Mouse (Mus musculus) ES-Bruce4 (cell line): ENCODE measurements around the gene Col4a2. TPM values are rescaled to one million over a fixed set of nuclear protein-coding genes. Genes with fewer than 3 reads are reported as not detected.

Experiments used
- H3K27ac ChIP-seq: 2 replicates; pipeline ENCODE4 v1.5.1; 2012; ENCODE audit warnings: low read length, inconsistent platforms; ENCODE audit not compliant: insufficient read depth
- H3K27me3 ChIP-seq: 2 replicates; pipeline ENCODE4 v1.6.1; 2012; ENCODE audit warnings: mild to moderate bottlenecking, low read length, inconsistent platforms; ENCODE audit not compliant: control insufficient read depth, poor library complexity, insufficient read depth, severe bottlenecking
- H3K36me3 ChIP-seq: 2 replicates; pipeline ENCODE4 v1.6.1; 2012; ENCODE audit warnings: inconsistent platforms, mild to moderate bottlenecking, low read length, moderate library complexity; ENCODE audit not compliant: control insufficient read depth, poor library complexity, insufficient read depth, severe bottlenecking
- H3K4me1 ChIP-seq: one replicate; pipeline ENCODE4 v1.8.1; 2011; ENCODE audit warnings: low read length; ENCODE audit not compliant: control insufficient read depth, insufficient read depth
- H3K4me3 ChIP-seq: 2 replicates; pipeline ENCODE4 v1.5.1; 2011; ENCODE audit warnings: low read depth, mild to moderate bottlenecking, low read length
- H3K9ac ChIP-seq: 2 replicates; pipeline ENCODE4 v1.6.1; 2012; ENCODE audit warnings: low read depth, mild to moderate bottlenecking, inconsistent platforms; ENCODE audit not compliant: poor library complexity, severe bottlenecking
- H3K9me3 ChIP-seq: replicated peaks from 2 replicates; pipeline ENCODE4 v1.6.1; 2012; ENCODE audit warnings: mild to moderate bottlenecking, low read length, inconsistent platforms; ENCODE audit not compliant: control insufficient read depth, poor library complexity, insufficient read depth, severe bottlenecking
- CTCF ChIP-seq: IDR thresholded peaks from one replicate; pipeline ENCODE4 v1.8.1; 2011; ENCODE audit warnings: low read depth, low read length
- EP300 ChIP-seq: IDR thresholded peaks from 2 replicates; pipeline ENCODE4 v1.6.1; 2011; ENCODE audit warnings: low read depth, low read length; ENCODE audit not compliant: insufficient read depth
- POLR2A ChIP-seq: IDR thresholded peaks from one replicate; pipeline ENCODE4 v1.8.1; 2011; ENCODE audit warnings: low read length; ENCODE audit not compliant: insufficient read depth
- polyA plus RNA-seq: library from polyadenylated mRNA; stranded (reverse); fragments of >200 nt; gene quantifications from 2 replicates; pipeline ENCODE4 v1.2.4, GENCODE M21; 2011; ENCODE audit warnings: low read depth; ENCODE audit not compliant: missing spikeins, insufficient read depth, insufficient read length

Gene Col4a2
- polyA plus RNA-seq, 1 experiment, result 30.3 TPM

DNA sequence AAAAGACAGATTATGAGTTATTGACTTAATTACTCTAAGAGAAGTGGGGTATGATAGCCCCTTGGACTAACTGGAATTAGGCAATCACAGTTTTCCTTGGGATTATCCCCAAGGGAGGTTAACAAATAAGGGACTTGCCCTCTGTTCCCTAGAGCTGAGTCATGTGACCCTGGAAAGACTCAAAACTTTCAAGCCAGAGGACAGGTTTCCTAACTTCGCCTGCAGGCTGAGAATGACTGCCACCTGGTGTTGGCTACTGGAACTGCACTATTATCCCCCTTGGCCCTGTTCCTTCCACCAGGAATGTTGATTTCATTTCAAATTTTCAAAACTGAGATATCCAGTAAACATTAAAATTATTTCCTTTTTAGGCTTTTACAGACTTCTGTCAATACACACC, 80.1 kb downstream of the Col4a2 start:
- Histone ChIP-seq H3K4me3 (no peak overlapping the region), H3K27ac (no peak overlapping the region), H3K9me3 (peaks cover 3% of the 10 kb centered on the region; the same call in 1 of the 2 replicates), H3K36me3 (no peaks in the 10 kb centered on the region), H3K27me3 (no peaks in the 10 kb centered on the region), H3K4me1 (no peaks in the 10 kb centered on the region), H3K9ac (no peak overlapping the region)
- peak; percentile 74 for TF ChIP-seq CTCF
- TF ChIP-seq POLR2A, result no peak

- no peak overlapping the region for H3K9ac ChIP-seq
- no peaks in the 10 kb centered on the region for H3K36me3 ChIP-seq
- no peak overlapping the region for H3K27ac ChIP-seq
- H3K4me1 ChIP-seq, result no peaks in the 10 kb centered on the region
- no peak overlapping the region for H3K4me3 ChIP-seq
- H3K9me3 ChIP-seq, result peaks cover 3% of the 10 kb centered on the region; the same call in 1 of the 2 replicates
- no peaks in the 10 kb centered on the region for H3K27me3 ChIP-seq
- TF ChIP-seq CTCF (no peak), EP300 (no peak), POLR2A (no peak)
These were observed 80.6 kb downstream of the Col4a2 start for GRCm38 (mm10) chr8:11393161-11393560.

DNA sequence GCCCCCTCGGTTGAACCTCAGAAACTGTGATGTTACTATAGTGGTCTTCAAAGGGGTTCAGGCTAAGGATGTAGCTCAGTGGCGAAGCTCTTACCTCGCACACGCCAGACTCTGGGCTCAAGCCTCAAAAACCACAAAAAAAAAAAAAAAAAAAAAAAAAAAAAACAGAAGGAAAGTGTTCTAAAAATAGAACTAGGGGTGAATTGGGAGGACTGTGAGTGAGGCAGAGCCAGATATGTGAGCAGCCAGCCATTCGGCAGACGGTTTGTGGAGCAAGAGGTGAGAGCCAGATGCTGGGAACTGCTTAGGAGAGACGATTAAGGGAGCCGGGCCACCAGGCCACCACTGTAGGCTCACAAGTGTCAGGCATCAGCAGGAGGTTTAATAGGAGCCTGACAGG, 81.0 kb downstream of the Col4a2 start:
- TF ChIP-seq CTCF (no peak), POLR2A (no peak)
- no peaks in the 10 kb centered on the region for H3K4me1 ChIP-seq
- no peak overlapping the region for H3K4me3 ChIP-seq
- H3K27me3 ChIP-seq, result no peaks in the 10 kb centered on the region
- no peak overlapping the region for H3K27ac ChIP-seq
- H3K36me3 ChIP-seq, result no peaks in the 10 kb centered on the region
- H3K9me3 ChIP-seq, result peaks cover 3% of the 10 kb centered on the region; the same call in 1 of the 2 replicates
- H3K9ac ChIP-seq, result no peak overlapping the region

GRCm38 (mm10) chr8:11394773-11395172, 82.2 kb downstream of the Col4a2 start:
- no peak for TF ChIP-seq CTCF
- no peak for TF ChIP-seq EP300
- TF ChIP-seq POLR2A, result no peak

GRCm38 (mm10) chr8:11395601-11396000, 83.0 kb downstream of the Col4a2 start:
- no peak overlapping the region for H3K27ac ChIP-seq
- H3K9ac ChIP-seq, result no peak overlapping the region

More at GRCm38 (mm10) chr8:11394773-11395172, 82.2 kb downstream of the Col4a2 start:
- H3K4me3 ChIP-seq, result no peak overlapping the region
- no peak overlapping the region for H3K27ac ChIP-seq
- H3K9ac ChIP-seq, result no peak overlapping the region
- no peaks in the 10 kb centered on the region for H3K36me3 ChIP-seq
- H3K27me3 ChIP-seq, result no peaks in the 10 kb centered on the region
- H3K4me1 ChIP-seq, result no peaks in the 10 kb centered on the region
- peaks cover 6% of the 10 kb centered on the region; the same call in 1 of the 2 replicates for H3K9me3 ChIP-seq

GRCm38 (mm10) chr8:11396111-11396510, 83.5 kb downstream of the Col4a2 start:
- TF ChIP-seq EP300, result no peak
- TF ChIP-seq CTCF, result no peak
- TF ChIP-seq POLR2A, result no peak
- no peak overlapping the region for H3K27ac ChIP-seq
- no peak overlapping the region for H3K9ac ChIP-seq
- H3K9me3 ChIP-seq, result peaks cover 6% of the 10 kb centered on the region; the same call in 1 of the 2 replicates
- H3K4me3 ChIP-seq, result no peak overlapping the region
- H3K27me3 ChIP-seq, result no peaks in the 10 kb centered on the region
- no peaks in the 10 kb centered on the region for H3K4me1 ChIP-seq
- no peaks in the 10 kb centered on the region for H3K36me3 ChIP-seq

More at GRCm38 (mm10) chr8:11395601-11396000, 83.0 kb downstream of the Col4a2 start:
- Histone ChIP-seq H3K27me3 (no peaks in the 10 kb centered on the region), H3K4me3 (no peak overlapping the region), H3K4me1 (no peaks in the 10 kb centered on the region), H3K9me3 (peaks cover 6% of the 10 kb centered on the region; the same call in 1 of the 2 replicates), H3K36me3 (no peaks in the 10 kb centered on the region)
- no peak for TF ChIP-seq CTCF
- TF ChIP-seq EP300, result no peak
